Mouse (Mus musculus) lung, postnatal 36 days (tissue): ENCODE measurements around the gene Cmtr1.

ENCODE experiments used
- DNase-seq: peaks from one replicate; pipeline ENCODE4 v3.0.0; 2022; ENCODE audit warnings: mixed read lengths

Cmtr1 gene

DNA sequence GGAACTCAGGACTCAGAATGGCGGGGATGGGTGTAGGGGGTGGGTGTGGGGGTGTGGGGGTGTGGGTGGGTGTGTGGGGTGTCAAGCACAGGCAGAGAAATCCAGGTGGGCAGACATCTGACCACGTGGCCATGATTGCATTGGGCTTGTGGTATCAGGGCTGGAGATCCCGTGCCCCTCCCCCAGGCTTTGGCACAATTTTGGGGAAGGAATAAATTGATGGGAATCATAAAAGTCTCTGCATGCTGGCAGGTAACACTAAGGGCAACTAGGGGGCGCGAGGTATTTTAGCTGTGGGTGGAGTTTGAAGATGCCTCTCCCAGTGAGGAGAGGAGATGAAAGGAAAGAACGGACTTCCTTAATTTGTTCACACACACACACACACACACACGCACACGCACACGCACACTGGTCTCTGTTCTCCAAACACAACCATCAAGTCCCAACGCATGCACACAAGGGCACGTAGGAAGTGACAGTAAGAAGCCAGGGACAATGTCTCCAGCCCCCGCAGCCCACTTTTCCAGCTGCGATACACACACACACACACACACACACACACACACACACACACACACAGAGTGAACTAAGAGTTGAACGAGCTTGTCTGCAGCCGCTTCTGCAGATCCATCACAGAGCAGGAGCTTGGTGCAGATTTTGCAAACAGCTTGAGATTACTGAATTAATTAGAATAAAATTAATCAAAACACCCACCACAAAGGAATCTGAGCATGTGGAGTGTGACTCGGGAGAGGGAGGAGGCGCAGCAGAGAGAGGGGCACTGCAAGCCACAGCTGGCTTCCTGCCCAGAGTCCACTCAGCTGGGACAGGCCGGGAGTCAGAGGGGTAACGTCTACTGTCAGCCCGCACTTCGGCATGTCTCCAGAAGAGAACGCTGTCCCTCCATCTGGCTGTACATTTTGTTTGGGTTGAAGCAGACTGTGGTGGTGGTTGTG lies 77.7 kb downstream of the Cmtr1 start:
- peak; percentile 7 for DNase-seq

DNA sequence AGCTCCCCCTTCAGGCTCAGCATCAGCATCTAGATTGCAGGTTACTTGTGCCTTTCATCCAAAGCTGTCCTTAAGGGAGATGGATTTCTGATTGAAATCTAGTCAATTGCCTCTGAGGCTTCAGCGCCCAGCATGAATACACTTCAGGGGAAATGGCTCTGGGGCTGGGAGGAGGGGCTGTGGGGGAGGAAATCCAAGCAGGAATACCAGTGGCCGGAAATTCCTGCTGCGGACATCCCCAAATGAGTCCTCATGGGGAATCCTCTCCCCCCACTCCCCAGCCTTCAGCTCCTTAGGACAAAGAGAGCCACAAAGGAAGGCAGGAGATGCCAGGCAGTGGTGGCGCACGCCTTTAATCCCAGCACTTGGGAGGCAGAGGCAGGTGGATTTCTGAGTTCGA lies 87.1 kb downstream of the Cmtr1 start:
- DNase-seq, result no peak

DNA sequence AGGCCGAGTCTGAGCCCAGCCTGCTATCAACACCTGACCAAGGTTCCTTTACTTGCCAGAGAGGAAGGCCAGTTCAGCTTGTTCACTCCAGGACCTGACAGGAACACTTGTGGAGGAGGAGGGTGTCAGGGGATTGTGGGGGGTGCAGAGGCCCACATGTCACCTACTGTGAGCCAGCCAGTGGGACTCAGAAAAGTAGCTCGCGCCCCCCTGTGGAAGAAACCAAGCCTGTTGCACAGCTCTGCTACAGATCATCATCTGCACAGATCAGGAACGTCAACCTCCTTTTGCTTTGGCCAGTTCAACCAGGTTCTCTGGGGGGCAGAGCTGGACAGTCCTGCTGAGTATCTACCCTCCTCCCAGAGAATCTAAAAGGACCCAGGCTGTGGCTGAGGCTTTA lies 94.1 kb downstream of the Cmtr1 start:
- no peak for DNase-seq
